ENCODE assay signal across 12 mouse cellular contexts in the genomic region with DNA sequence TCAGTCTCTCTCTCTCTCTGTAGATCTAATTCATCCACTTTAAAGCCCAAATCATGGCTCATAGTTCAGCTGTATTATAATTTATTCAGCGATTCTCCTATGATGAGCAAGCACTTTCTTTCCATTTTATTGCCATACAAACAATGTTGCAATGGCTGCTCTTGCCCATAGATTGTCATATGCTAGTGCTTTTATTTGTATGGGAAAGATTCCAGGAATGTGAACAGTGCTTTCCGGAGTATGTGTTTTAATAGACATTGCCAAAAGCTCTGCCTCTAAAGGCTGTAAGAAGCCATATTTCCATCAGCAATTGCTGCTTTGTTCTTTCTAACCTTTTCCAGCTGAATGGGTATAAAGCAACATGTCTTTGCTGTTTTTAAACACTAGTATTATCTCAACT.
"Had no signal": no experiment of that assay in that cellular context is flagged by ENCODE, and none has a peak within 500 bp of the region (broad histone marks: within the 10 kb centered on the region; RNA-seq: fewer than 3 reads in every experiment).

No protein-coding gene starts in this region.

- H3K27me3 ChIP-seq: limb, embryonic 12.5 days; midbrain, embryonic 12.5 days; stomach, embryonic 15.5 days had no signal

- DNase-seq: kidney, adult 18-20 months; kidney, postnatal 36 days; layer of hippocampus, adult 9-11 months; layer of hippocampus, postnatal 36 days; lung, adult 18-20 months; right cerebral cortex, postnatal 14 days; thymus, adult 2 months; thymus, postnatal 25 days had no signal

- H3K27ac ChIP-seq: limb, embryonic 12.5 days; liver, embryonic 14.5 days; midbrain, embryonic 12.5 days; stomach, embryonic 15.5 days had no signal

- H3K9me3 ChIP-seq: limb, embryonic 12.5 days; midbrain, embryonic 12.5 days; stomach, embryonic 15.5 days had no signal

- H3K9ac ChIP-seq: limb, embryonic 12.5 days; liver, embryonic 14.5 days; midbrain, embryonic 12.5 days; stomach, embryonic 15.5 days had no signal

- H3K4me1 ChIP-seq: limb, embryonic 12.5 days; midbrain, embryonic 12.5 days; stomach, embryonic 15.5 days had no signal

- H3K4me3 ChIP-seq: limb, embryonic 12.5 days; midbrain, embryonic 12.5 days; stomach, embryonic 15.5 days had no signal

- H3K36me3 ChIP-seq: limb, embryonic 12.5 days; midbrain, embryonic 12.5 days; stomach, embryonic 15.5 days had no signal

- H3K4me2 ChIP-seq: limb, embryonic 12.5 days; midbrain, embryonic 12.5 days; stomach, embryonic 15.5 days had no signal
